Mouse (Mus musculus) monocyte, adult 5-6 weeks (primary cell): ENCODE results near the gene Cul9. TPM values are rescaled to one million over a fixed set of nuclear protein-coding genes. Genes with fewer than 3 reads are reported as not detected.

Experiments used
- ATAC-seq: fragments of 153-309, 156-312 bp; replicated peaks from 2 replicates; pipeline ENCODE4 v1.8.0; 2017; ENCODE audit warnings: mild to moderate bottlenecking; ENCODE audit not compliant: low TSS enrichment, insufficient number of reproducible peaks, severe bottlenecking, poor library complexity, low FRiP score
- total RNA-seq: library from RNA; stranded (forward); fragments of 200-1000, 200-491, 200-594 nt; gene quantifications from 3 replicates; pipeline ENCODE4 v1.2.3, GENCODE M21; 2017

Gene Cul9
- total RNA-seq, 1 experiment from 2014 or later, result 4.9 TPM

DNA sequence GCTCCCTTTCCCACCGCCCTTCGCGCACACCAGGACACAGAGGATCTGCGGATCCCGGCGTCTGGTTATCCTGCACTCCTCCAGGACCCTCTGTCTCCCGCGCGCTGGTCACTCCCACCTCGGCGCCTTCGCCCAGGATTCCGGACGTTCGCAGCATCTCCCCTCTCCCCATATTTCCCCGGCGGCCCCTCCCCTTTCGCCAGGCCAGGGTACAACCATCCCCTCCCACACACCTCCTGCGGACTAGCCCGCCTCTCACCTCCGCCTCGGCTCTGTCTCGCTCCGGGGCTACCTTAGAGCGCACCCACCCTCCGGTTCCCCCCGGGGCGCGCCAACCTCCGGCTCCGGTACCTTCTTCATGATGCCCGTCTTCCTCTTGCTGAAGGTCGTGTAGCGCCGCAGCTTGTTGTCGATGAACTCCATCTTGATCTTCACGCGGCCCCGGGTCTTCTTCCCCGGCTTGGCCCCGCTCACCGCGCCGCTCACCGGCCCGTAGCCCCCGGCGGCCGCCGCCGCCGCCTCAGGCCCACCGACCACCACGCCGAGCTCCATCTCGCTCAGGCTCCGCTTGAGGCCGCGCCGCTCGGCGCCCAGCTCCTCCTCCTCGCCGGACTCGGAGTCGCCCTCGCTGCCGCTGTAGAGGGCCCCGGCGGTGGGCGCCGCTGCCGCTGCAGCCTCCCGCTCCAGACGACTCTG, 8.9 kb upstream of the Cul9 start:
- no peak for ATAC-seq

DNA sequence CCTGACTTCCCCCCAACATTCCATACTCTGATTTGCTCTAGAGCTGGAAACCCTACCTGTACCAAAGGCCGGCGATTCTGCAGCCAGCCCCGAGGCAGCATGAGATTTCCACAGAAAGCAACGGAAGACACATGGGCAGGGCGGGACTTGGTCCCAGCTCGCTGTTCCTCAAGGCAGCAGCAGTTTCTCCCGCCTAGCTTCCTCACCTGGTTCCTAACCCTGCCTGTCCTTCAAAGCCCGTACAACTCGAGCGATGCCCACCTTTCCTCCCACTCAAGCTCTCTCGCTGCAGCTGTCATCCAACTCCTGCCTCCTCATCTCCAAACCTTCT, 8.4 kb upstream of the Cul9 start:
- no peak for ATAC-seq

DNA sequence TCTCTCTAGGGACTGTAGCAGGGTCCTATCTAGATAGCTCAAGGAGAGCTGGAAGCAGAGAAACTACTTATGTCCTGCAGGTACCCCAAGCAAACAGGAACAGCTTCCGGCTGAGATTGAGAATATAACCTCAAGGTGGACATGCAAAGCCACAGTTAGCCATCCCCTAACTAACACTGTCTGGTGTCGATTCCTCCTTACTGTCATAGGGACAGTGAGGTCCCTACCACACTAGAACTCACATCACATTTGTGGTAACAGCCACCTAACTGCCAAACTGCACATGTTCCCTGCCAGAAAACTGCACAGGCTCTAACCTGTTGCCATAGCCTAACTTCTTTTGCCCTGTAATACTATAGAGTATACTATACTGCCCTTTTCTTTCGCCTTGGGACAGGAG, 7.7 kb upstream of the Cul9 start:
- no peak for ATAC-seq

- no peak for ATAC-seq
Observed at GRCm38 (mm10) chr17:46553469-46553868, 7.3 kb upstream of the Cul9 start.

DNA sequence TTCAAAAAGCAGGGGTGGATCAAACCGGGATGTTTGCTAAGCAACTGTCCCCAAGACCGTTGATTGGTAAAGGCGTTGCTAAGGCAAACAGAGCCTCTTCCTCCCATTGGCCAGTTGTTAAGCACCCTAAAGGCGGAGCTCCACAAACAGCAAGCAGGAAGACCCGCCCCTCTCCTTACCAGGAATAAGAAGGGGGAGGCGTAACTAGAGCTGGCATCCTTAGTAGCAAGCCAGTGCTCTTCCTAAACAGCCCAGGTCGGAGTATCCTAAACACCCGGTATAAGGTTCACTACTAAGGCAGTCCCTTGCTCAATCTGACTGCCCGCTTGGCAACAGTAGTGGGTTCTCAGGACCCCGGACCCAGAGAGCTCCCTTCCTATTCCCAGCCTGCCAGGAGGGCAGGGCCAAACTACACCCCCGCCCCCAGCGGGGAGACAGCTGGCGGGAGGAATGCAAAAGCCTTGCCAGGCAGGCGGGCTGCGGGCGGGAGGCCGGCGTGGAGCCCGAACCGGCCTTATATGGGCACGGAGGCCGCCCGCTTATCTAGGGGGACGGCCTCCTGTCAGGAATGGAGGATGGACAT, 6.7 kb upstream of the Cul9 start:
- peak; percentile 42 for ATAC-seq

- no peak for ATAC-seq
Observed at GRCm38 (mm10) chr17:46552151-46552550, 6.0 kb upstream of the Cul9 start.

DNA sequence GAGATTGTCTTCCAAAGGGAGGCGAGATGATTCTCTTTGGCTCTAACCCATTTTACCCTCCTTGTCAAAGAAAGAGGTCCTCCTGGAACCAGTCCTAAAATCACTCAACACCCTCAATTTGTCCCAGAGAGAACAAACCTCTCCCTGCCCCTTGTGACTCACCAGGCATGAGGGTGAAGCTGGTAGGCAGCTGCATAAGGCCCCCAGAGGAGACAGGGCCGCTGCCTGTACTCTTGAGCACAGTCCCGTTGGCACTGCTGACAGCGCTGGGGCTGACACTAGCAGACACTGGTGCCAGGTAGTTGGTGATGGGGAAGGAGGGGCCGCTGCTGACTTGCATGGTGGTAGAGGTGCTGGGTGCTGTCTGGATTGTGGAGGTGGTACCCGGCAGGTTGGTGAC, 5.2 kb upstream of the Cul9 start:
- ATAC-seq, result no peak

DNA sequence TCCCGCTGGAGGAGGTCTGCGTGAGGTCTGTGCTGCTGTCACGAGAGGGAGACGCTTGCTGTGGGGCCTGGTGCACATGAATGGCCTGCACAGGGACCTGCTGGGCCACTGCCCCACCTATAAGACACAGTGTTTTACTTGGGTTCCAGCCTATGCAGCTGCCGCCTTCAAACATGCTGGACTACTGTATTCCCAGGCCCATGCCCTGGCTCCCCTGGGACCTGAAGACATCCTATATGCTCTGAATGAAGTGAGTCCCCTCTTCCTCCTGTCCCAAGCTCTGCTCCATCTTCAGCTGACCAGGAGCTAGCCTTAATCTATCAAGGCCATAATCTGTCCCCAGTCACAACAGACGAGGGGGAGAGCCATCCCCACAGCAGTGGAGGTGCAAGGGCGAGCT, 4.7 kb upstream of the Cul9 start:
- ATAC-seq, result no peak

GRCm38 (mm10) chr17:46549642-46550041, 3.5 kb upstream of the Cul9 start:
- no peak for ATAC-seq

- ATAC-seq, result 0 out of 2 replicates have a peak, but pooled peaks have one; percentile 40
Observed at GRCm38 (mm10) chr17:46549193-46549592, 3.0 kb upstream of the Cul9 start.

DNA sequence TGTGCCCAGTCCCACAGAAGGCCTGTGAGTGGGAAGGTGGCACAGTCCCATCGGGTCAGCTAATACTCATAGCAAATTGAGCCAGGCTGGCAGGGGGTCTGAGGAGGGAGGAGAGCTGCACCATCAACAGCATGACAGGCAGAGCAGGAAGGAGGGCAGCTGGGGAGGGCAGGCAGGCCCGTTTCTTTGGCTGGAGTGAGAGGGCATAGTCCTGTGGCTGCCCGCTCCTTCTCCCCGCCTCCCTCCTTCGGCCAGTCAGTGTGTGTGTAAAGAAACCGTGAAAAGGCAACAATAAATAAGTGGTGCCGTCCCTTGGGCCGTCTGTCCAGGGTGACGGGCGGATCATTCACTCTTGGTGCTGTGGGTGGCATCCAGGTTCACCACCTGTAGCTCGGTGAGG, 2.6 kb upstream of the Cul9 start:
- no peak for ATAC-seq

DNA sequence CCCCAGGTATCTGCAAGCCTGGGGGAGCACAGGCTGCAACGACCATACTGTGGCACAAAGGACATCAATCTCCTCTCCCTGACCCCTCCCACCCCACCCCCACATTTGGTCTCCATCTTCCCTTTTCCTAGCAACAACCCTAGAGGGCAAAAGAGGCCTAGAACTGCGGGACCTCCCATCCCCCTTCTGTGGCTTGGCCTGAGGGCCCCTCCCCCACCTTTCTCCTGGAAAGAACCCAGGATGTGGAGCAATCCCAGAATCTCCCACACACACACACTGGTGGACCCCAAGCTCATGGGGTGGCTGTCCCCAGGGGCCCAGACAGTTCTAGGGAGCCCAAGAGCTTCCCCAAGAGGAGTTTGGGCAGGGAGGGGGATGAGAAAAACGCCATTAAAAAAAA, 1.7 kb upstream of the Cul9 start:
- ATAC-seq, result no peak

- ATAC-seq, result no peak
Observed at GRCm38 (mm10) chr17:46546995-46547394, 807 bp upstream of the Cul9 start.

DNA sequence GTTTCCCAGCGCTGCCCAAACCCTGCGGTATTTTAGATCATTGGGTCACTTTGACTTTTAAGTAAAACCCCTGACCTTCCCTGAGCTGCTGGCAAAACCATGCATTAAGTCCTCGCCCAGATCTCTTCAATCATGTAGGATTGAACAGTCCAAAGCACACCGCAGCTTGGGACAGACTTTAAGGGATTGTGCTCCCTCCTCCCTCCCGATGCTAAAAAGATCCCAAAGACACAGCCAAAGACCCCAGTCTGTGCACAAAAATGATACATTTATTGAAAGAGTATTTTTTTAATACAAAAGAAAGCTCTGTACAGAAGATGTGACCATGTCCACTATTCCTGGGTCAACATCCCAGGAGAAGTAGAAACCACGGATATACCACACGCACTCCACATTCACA, 403 bp upstream of the Cul9 start:
- ATAC-seq, result no peak

- ATAC-seq, result no peak
Observed at GRCm38 (mm10) chr17:46543661-46544060, 2.5 kb downstream of the Cul9 start.

DNA sequence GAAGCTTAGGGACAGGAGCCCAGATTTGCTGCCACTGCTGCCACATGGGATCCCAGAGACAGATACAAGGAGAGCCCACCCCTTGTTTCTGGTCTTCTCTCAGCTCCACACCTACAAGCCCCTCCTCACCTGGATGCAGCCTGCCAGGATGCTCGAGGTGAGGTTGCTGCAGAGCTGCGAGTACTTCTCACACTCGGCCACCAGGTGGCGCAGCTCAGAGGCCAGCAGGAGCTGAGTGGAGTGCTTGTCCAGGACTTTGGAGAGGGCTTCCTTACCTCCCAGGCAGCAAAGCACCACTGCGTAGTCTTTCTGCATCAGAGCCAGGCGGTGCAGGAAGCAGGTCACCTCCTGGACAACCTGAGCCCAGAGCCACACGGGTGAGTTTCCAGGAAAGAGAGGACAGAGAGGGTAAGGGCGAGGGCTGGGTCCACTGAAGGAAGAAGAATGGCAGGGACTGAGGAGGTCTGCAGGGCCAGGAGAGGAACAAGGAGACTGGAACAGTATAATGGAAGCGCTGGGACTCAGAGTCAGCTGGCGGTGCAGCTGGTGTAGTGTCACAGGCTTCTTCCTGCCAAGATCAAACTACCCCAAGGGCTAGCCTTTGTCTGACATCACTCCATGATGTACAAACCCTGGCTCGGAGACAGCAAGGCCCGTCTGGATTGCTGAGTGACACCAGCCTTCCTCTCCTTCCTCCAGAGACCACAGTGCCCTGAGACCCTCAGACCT, 20.4 kb downstream of the Cul9 start:
- 0 out of 2 replicates have a peak, but pooled peaks have one; percentile 66 for ATAC-seq

DNA sequence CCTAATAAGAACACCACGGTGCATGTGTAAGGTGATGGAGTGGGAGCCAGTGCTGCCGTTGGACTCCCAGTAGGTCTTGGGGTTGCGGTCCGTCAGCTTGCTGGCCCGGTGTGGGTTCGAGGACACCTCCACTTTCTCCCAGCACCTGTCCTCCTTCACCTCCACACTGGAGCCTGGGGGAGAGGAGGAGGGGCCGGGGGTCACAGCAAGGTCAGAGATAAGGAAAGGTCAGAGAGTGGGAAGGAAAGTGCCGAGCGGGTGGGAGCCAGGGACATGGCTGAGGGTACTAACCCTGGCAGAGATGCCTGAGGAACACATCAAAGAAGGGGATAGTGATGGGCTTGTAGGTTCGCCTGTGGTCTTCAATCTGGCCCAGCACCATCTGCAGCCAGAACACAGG, 21.1 kb downstream of the Cul9 start:
- ATAC-seq, result no peak

GRCm38 (mm10) chr17:46521963-46522668, 24.1 kb downstream of the Cul9 start:
- ATAC-seq, result no peak

DNA sequence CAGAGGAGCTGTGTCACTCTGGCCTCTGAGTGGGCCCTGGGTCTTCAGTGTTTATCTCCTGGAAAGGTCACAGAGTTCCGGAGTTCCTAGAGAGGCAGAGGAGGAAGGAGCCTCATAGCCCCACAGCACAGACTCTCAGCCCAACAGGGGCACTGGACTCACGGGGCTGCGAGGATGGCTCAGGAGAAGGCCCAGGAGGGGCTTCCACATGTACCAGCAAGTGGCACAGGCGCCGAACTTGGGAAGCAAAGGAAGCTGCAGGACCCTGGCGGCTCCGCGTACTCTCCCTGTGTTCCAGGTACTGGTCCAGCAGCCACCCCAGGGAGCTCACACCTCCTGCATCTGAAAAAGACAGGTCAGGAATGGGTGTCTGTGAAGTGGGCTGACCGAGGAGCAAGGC, 25.0 kb downstream of the Cul9 start:
- no peak for ATAC-seq
